Mouse (Mus musculus): ENCODE results near the gene Plcb1. TPM values are rescaled to one million over a fixed set of nuclear protein-coding genes. Genes with fewer than 3 reads are reported as not detected.

The Plcb1 gene
- polyA plus RNA-seq, 1 experiment from 2014 or later: 3.2 TPM

DNA sequence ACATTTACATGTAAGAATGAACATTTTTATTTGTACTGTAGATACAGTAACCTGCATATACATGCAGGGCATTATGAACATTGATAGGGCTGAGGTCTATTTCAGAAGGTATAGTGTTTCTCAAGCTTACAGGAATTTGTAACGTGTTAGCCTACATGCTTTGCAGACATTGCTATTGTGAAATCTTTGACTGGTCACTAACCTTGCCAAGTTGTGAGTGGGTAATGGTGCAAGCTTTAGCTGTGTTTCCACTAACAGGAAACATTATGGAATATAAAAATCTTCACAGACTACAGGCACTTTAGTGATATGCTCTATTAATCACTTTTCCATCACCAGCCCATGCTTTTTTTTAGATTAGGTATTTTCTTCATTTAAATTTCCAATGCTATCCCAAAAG lies 289.5 kb downstream of the Plcb1 start:
- Histone ChIP-seq H3K36me3 (ENCODE audit: control insufficient read depth, insufficient read depth) (no peaks in the 10 kb centered on the region), H3K4me2 (ENCODE audit: low read depth, low read length) (no peak overlapping the region), H3K27ac (ENCODE audit: low read length) (no peak overlapping the region), H3K9ac (ENCODE audit: low read length) (no peak overlapping the region), H3K27me3 (ENCODE audit: control insufficient read depth, insufficient read depth, low read length) (no peaks in the 10 kb centered on the region), H3K9me3 (replicated peaks; ENCODE audit: control insufficient read depth, low read length) (no peaks in the 10 kb centered on the region), H3K4me3 (ENCODE audit: low read length) (no peak overlapping the region), H3K4me1 (ENCODE audit: control insufficient read depth, insufficient read depth, low read length) (no peaks in the 10 kb centered on the region)
- no peak for ATAC-seq (replicated peaks; ENCODE audit: extremely low read depth, insufficient read depth, low FRiP score)
- WGBS: 73% methylated on average over 1 of the region's 1 CpGs

DNA sequence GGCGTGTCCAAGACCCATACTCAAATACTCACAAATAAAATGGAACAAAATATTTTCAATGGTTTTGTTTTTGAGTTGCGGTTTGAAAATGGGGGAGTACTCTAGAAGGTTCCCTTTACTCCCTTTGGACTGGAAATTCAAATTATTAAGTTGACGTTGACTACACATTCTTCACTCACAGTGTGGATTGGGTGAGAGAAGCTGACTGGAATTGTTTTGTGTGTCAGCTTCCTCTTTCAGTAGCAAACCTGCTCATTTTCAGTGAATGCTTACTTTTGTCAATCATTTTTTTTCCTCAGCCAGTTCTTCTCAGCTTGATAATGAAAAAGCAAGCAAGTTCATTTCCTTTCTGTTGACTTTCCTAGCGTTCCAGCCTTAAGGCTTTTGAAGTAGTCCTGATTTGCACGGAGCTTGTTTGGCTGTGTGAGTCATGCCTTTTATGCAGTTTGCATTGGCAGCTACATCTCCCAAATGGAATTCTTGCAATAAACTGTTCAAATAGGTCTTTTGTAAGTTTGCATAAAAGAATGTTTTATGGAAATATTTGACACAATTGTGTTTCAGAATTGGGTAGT lies 306.8 kb downstream of the Plcb1 start:
- WGBS: 62% methylated on average over 5 of the region's 5 CpGs
- H3K4me3 ChIP-seq (ENCODE audit: low read length): no peak overlapping the region
- no peak overlapping the region for H3K9ac ChIP-seq (ENCODE audit: low read length)
- H3K9me3 ChIP-seq (replicated peaks; ENCODE audit: control insufficient read depth, low read length): no peaks in the 10 kb centered on the region
- no peaks in the 10 kb centered on the region for H3K27me3 ChIP-seq (ENCODE audit: control insufficient read depth, insufficient read depth, low read length)
- peak overlapping the region; percentile 4; the same call in 1 of the 2 replicates for H3K27ac ChIP-seq (ENCODE audit: low read length)
- H3K36me3 ChIP-seq (ENCODE audit: control insufficient read depth, insufficient read depth): no peaks in the 10 kb centered on the region
- no peak for ATAC-seq (replicated peaks; ENCODE audit: extremely low read depth, insufficient read depth, low FRiP score)
- no peaks in the 10 kb centered on the region for H3K4me1 ChIP-seq (ENCODE audit: control insufficient read depth, insufficient read depth, low read length)
- H3K4me2 ChIP-seq (ENCODE audit: low read depth, low read length): no peak overlapping the region

DNA sequence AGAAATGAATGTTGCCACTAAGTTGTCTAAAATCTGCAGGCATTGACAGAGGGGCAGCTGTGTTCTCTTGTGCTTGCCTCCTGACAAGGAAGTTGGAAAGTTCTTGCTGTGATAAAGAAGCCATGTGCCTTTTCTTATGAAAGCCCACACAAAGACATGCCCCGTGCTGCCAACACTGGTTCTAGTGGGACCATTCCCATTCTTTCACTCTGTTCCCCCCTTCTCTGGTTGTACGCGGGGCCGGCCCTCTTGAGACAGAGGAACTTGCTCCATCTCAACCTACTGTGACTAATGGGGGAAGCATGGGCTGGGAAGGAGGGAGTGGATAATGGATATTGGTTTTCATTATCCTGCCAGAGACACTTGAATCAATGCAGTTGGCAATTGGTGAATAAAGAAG lies 315.4 kb downstream of the Plcb1 start:
- H3K36me3 ChIP-seq (ENCODE audit: control insufficient read depth, insufficient read depth): no peaks in the 10 kb centered on the region
- no peak overlapping the region for H3K27ac ChIP-seq (ENCODE audit: low read length)
- no peak overlapping the region for H3K4me3 ChIP-seq (ENCODE audit: low read length)
- H3K4me2 ChIP-seq (ENCODE audit: low read depth, low read length): no peak overlapping the region
- no peak overlapping the region for H3K9ac ChIP-seq (ENCODE audit: low read length)
- 72% methylated on average over 4 of the region's 4 CpGs for WGBS
- H3K27me3 ChIP-seq (ENCODE audit: control insufficient read depth, insufficient read depth, low read length): no peaks in the 10 kb centered on the region
- ATAC-seq (replicated peaks; ENCODE audit: extremely low read depth, insufficient read depth, low FRiP score): no peak
- no peaks in the 10 kb centered on the region for H3K9me3 ChIP-seq (replicated peaks; ENCODE audit: control insufficient read depth, low read length)
- 0 out of 2 replicates have a peak, but pooled peaks cover 2% of the 10 kb centered on the region for H3K4me1 ChIP-seq (ENCODE audit: control insufficient read depth, insufficient read depth, low read length)

DNA sequence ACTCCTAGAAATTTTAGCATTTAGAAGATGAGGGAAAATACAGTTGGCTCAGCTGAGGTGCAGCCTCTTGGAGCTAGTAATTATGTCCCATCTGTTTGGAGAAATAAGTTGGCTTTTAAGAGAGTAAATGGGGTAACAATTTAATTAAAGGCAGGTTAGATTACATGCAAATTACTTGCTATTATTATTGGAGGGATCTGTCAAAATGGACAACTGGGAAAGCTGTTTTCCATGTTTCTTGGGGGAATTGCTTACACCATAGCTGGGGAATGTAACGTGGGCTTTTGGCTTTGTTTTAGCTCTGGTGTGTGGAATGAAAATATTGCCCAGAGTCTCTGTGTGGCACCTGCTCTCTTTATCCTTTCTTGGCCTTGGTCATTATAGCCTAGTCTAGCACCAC lies 316.1 kb downstream of the Plcb1 start:
- WGBS: 91% methylated on average over 1 of the region's 1 CpGs
- no peak overlapping the region for H3K4me3 ChIP-seq (ENCODE audit: low read length)

DNA sequence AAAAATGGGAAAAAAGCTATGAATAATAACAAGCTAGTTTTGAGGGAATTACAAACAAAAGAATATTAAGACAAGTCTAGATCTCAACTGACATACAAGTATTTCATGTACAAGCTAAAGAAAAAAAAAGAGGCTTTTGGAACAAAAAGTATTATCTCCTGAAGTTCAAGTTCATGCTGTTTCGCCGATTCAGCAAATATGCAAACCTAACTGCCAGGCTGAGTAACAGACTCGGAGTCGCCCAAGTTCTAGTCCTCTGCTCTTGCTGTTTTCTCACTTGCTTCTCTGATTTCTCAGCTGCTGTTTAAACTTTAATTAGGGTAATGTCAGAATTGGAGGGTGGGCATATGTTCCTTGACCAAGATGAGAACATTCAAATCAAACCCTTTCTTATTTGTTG lies 320.8 kb downstream of the Plcb1 start:
- no peaks in the 10 kb centered on the region for H3K4me1 ChIP-seq (ENCODE audit: control insufficient read depth, insufficient read depth, low read length)
- H3K27ac ChIP-seq (ENCODE audit: low read length): no peak overlapping the region
- no peak overlapping the region for H3K4me3 ChIP-seq (ENCODE audit: low read length)
- no peak overlapping the region for H3K9ac ChIP-seq (ENCODE audit: low read length)
- H3K9me3 ChIP-seq (replicated peaks; ENCODE audit: control insufficient read depth, low read length): no peaks in the 10 kb centered on the region
- H3K4me2 ChIP-seq (ENCODE audit: low read depth, low read length): no peak overlapping the region
- H3K36me3 ChIP-seq (ENCODE audit: control insufficient read depth, insufficient read depth): no peaks in the 10 kb centered on the region
- WGBS: 92% methylated on average over 4 of the region's 4 CpGs
- no peaks in the 10 kb centered on the region for H3K27me3 ChIP-seq (ENCODE audit: control insufficient read depth, insufficient read depth, low read length)
- no peak for ATAC-seq (replicated peaks; ENCODE audit: extremely low read depth, insufficient read depth, low FRiP score)

More for the DNA sequence above, 316.1 kb downstream of the Plcb1 start:
- no peaks in the 10 kb centered on the region for H3K9me3 ChIP-seq (replicated peaks; ENCODE audit: control insufficient read depth, low read length)
- H3K4me1 ChIP-seq (ENCODE audit: control insufficient read depth, insufficient read depth, low read length): 0 out of 2 replicates have a peak, but pooled peaks cover 2% of the 10 kb centered on the region
- H3K27me3 ChIP-seq (ENCODE audit: control insufficient read depth, insufficient read depth, low read length): no peaks in the 10 kb centered on the region
- H3K4me2 ChIP-seq (ENCODE audit: low read depth, low read length): no peak overlapping the region
- no peak for ATAC-seq (replicated peaks; ENCODE audit: extremely low read depth, insufficient read depth, low FRiP score)
- no peaks in the 10 kb centered on the region for H3K36me3 ChIP-seq (ENCODE audit: control insufficient read depth, insufficient read depth)
- H3K9ac ChIP-seq (ENCODE audit: low read length): no peak overlapping the region
- H3K27ac ChIP-seq (ENCODE audit: low read length): no peak overlapping the region

DNA sequence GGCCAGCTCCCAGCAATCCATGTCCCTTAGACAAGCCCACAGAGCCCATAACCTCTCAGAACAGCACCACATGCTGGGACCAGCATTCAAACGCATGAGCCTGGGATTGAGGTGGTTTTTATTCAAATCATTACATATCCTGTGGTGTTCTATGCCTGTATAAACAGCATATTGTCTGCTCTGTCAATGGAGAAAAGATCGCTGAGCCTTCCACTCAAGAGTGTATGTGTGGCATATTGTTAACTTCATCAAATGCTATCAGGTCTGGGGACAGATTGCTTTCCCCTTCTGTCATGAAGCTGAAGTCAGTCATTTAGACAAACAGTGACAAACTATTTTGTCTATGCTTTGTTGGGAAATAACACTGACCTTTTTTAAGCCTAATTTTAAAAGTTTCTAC lies 322.7 kb downstream of the Plcb1 start:
- 63% methylated on average over 2 of the region's 2 CpGs for WGBS
- no peaks in the 10 kb centered on the region for H3K27me3 ChIP-seq (ENCODE audit: control insufficient read depth, insufficient read depth, low read length)
- no peaks in the 10 kb centered on the region for H3K4me1 ChIP-seq (ENCODE audit: control insufficient read depth, insufficient read depth, low read length)
- no peaks in the 10 kb centered on the region for H3K36me3 ChIP-seq (ENCODE audit: control insufficient read depth, insufficient read depth)
- no peak overlapping the region for H3K4me2 ChIP-seq (ENCODE audit: low read depth, low read length)
- ATAC-seq (replicated peaks; ENCODE audit: extremely low read depth, insufficient read depth, low FRiP score): no peak
- H3K4me3 ChIP-seq (ENCODE audit: low read length): no peak overlapping the region
- H3K9ac ChIP-seq (ENCODE audit: low read length): no peak overlapping the region
- no peaks in the 10 kb centered on the region for H3K9me3 ChIP-seq (replicated peaks; ENCODE audit: control insufficient read depth, low read length)
- no peak overlapping the region for H3K27ac ChIP-seq (ENCODE audit: low read length)

DNA sequence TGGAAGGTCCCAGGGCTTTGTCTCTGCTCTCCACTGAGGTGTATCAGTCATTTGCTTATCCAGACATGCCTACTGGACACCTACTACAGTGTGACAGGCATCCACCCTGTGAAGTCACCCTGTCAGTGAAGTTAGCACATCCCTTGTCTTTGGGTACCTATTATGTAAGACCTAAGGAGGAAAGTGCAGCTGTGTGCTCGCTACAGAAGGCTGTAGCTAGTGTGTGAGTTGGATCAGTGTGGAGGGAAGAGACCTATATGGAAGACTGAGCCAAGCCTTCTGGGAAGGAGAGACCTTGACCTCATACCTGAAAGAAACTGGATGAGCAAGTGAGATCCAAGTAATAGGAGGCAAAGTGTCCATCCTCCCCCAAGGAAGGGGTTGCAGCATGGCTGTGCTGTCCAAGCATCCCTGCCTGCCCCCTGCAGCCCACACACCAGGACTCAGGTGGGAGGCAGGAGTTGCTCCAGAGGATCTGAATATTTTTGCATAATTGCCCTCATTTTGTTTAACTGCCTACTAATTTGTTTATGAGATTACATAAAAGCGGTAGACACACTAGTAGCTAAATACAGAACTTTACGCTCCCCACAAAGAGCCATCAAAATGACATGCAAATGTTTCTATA lies 328.7 kb downstream of the Plcb1 start:
- Histone ChIP-seq H3K9ac (ENCODE audit: low read length) (no peak overlapping the region), H3K36me3 (ENCODE audit: control insufficient read depth, insufficient read depth) (no peaks in the 10 kb centered on the region), H3K4me2 (ENCODE audit: low read depth, low read length) (no peak overlapping the region), H3K4me1 (ENCODE audit: control insufficient read depth, insufficient read depth, low read length) (no peaks in the 10 kb centered on the region), H3K9me3 (replicated peaks; ENCODE audit: control insufficient read depth, low read length) (0 out of 2 replicates have a peak, but pooled peaks cover 2% of the 10 kb centered on the region), H3K27me3 (ENCODE audit: control insufficient read depth, insufficient read depth, low read length) (no peaks in the 10 kb centered on the region), H3K4me3 (ENCODE audit: low read length) (no peak overlapping the region), H3K27ac (ENCODE audit: low read length) (no peak overlapping the region)
- ATAC-seq (replicated peaks; ENCODE audit: extremely low read depth, insufficient read depth, low FRiP score): no peak
- 79% methylated on average over 3 of the region's 3 CpGs for WGBS

DNA sequence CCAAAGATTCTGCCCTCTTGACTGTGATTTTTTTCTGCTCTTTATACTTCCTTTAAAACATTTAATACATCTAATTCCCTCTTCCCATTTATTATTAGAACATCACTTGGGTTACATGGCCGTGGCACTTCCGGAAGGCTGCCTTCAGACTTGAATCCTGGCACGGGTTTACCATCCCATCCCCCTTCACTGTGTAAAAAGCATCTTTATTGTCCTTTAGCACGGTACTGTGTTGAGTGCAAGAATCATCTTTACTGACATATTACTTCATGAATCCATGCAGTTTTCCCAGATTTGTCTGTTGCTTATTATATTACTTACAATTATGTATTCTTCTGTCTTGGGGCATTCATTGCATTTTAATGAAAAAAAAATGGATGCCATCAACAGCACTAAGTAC lies 337.2 kb downstream of the Plcb1 start:
- H3K4me3 ChIP-seq (ENCODE audit: low read length): no peak overlapping the region
- H3K27me3 ChIP-seq (ENCODE audit: control insufficient read depth, insufficient read depth, low read length): no peaks in the 10 kb centered on the region
- 0 out of 2 replicates have a peak, but pooled peaks cover 2% of the 10 kb centered on the region for H3K9me3 ChIP-seq (replicated peaks; ENCODE audit: control insufficient read depth, low read length)
- no peak for ATAC-seq (replicated peaks; ENCODE audit: extremely low read depth, insufficient read depth, low FRiP score)
- no peak overlapping the region for H3K27ac ChIP-seq (ENCODE audit: low read length)
- H3K4me2 ChIP-seq (ENCODE audit: low read depth, low read length): no peak overlapping the region
- WGBS: 78% methylated on average over 4 of the region's 4 CpGs
- no peaks in the 10 kb centered on the region for H3K36me3 ChIP-seq (ENCODE audit: control insufficient read depth, insufficient read depth)
- H3K9ac ChIP-seq (ENCODE audit: low read length): no peak overlapping the region
- H3K4me1 ChIP-seq (ENCODE audit: control insufficient read depth, insufficient read depth, low read length): no peaks in the 10 kb centered on the region

DNA sequence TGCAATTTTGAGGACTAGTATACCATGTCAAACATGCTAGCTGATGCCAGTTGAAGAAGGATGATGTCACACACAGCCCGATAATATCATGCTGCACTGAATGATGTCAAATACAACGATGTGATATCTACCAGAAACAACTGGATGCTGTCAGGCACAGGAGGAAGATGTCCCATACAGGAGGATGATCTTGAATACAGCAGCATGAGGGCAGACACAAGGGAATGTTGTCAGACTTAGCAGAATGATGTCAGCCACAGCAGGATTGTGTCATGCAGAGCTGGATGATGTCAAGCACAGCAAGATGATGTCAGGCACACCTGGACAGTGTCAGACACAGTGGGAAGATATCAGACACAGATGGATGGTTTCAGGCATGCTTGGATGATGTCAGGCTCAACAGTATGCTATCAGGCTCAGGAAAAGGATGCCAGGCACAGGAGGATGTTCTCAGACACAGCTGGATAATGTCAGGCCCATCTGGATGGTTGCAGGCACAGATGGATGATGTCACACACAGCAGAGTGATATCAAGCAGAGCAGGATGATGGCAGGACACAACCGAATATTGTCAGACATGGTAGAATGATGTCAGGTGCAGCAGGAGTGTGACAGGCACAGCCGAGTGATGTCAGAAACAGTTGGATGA lies 338.0 kb downstream of the Plcb1 start:
- ATAC-seq (replicated peaks; ENCODE audit: extremely low read depth, insufficient read depth, low FRiP score): no peak
- 60% methylated on average over 4 of the region's 4 CpGs for WGBS
- Histone ChIP-seq H3K4me2 (ENCODE audit: low read depth, low read length) (no peak overlapping the region), H3K4me1 (ENCODE audit: control insufficient read depth, insufficient read depth, low read length) (no peaks in the 10 kb centered on the region), H3K36me3 (ENCODE audit: control insufficient read depth, insufficient read depth) (no peaks in the 10 kb centered on the region), H3K4me3 (ENCODE audit: low read length) (no peak overlapping the region), H3K27me3 (ENCODE audit: control insufficient read depth, insufficient read depth, low read length) (no peaks in the 10 kb centered on the region), H3K9me3 (replicated peaks; ENCODE audit: control insufficient read depth, low read length) (no peaks in the 10 kb centered on the region), H3K9ac (ENCODE audit: low read length) (no peak overlapping the region), H3K27ac (ENCODE audit: low read length) (no peak overlapping the region)

Measured in heart, embryonic 16.5 days (tissue).